Mouse (Mus musculus) forebrain, embryonic 16.5 days (tissue): ENCODE measurements around the gene Tmem209. TPM values are rescaled to one million over a fixed set of nuclear protein-coding genes. Genes with fewer than 3 reads are reported as not detected.

Source experiments
- ATAC-seq: fragments of 200-750 bp; cut with Nextera tagmentation; 2 replicates; pipeline ENCODE4 v1.8.0; 2017; ENCODE audit warnings: mild to moderate bottlenecking, moderate library complexity
- H3K27ac ChIP-seq: fragments of 300-500 bp; sonication (generic); 2 replicates; pipeline ENCODE4 v1.5.1; 2014; ENCODE audit warnings: low read length, control low read depth
- H3K27me3 ChIP-seq: fragments of 300-500 bp; sonication (generic); replicated peaks from 2 replicates; pipeline ENCODE4 v1.6.1; 2014; ENCODE audit warnings: low read length; ENCODE audit not compliant: control insufficient read depth, insufficient read depth
- H3K36me3 ChIP-seq: fragments of 300-500 bp; sonication (generic); 2 replicates; pipeline ENCODE4 v1.6.1; 2014; ENCODE audit not compliant: control insufficient read depth, insufficient read depth
- H3K4me1 ChIP-seq: fragments of 300-500 bp; sonication (generic); replicated peaks from 2 replicates; pipeline ENCODE4 v1.6.1; 2014; ENCODE audit warnings: low read length; ENCODE audit not compliant: control insufficient read depth, insufficient read depth
- H3K4me2 ChIP-seq: fragments of 300-500 bp; sonication (generic); 2 replicates; pipeline ENCODE4 v1.6.1; 2014; ENCODE audit warnings: mild to moderate bottlenecking, low read length, control low read depth
- H3K4me3 ChIP-seq: fragments of 300-500 bp; sonication (generic); replicated peaks from 2 replicates; pipeline ENCODE4 v1.5.1; 2014; ENCODE audit warnings: mild to moderate bottlenecking, low read length, control low read depth
- H3K9ac ChIP-seq: fragments of 300-500 bp; sonication (generic); replicated peaks from 2 replicates; pipeline ENCODE4 v1.6.1; 2014; ENCODE audit warnings: low read depth, low read length, control low read depth
- H3K9me3 ChIP-seq: fragments of 300-500 bp; sonication (generic); 2 replicates; pipeline ENCODE4 v1.6.1; 2016; ENCODE audit warnings: low read length; ENCODE audit not compliant: control insufficient read depth
- WGBS: fragments of 180-500 bp; shearing (Covaris S2); extraction: QIAGEN DNeasy Blood & Tissue Kit; methylation state at CpG from one replicate; pipeline ENCODE4 v1.1.7; 2014; 5-methylcytosine and 5-hydroxymethylcytosine counted together
- polyA plus RNA-seq: library from polyadenylated mRNA; unstranded; fragments of >200 nt; fragmentation: Nextera tagmentation; extraction: Ambion mirVana; gene quantifications from 2 replicates; pipeline ENCODE4 v1.2.1, GENCODE M21; 2015

The Tmem209 gene
- polyA plus RNA-seq, 1 experiment from 2014 or later: 34.8 TPM

DNA sequence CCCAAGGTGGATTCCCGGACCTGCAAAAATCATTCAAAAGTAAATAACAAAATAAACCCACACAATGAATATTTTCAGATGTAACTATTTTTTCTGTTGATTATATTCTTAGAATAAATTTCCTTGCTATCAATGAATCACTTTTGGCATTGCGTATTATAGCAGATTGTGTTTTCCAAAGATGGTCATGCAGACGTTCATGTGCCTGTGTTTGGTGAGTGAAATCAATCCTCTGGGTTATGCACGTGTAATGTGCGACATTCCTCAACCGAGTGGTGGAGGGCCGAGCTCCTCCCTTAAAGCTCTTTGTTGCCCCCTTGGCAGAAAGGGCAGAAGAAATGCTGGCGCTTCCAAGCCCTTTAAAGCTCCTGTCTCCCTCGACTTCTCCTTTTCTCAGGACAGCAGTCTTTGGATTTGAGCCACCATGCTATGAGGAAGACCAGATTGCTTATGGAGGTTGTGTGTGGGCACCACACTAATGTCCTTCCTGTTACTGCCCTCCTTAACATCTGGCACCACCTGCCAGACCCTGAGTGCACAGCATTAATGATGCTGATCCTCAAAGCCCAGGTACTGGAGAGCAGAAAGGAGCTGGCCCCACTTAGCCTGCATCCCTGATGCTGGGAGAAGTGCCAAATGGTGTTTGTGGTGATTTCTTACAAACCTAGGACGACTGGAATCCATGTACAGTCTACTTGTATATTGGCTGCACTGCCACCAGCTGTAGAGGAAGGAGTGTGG, 33.4 kb downstream of the Tmem209 start:
- no peak overlapping the region for H3K4me2 ChIP-seq
- H3K4me3 ChIP-seq: no peak overlapping the region
- no peak overlapping the region for H3K9ac ChIP-seq
- H3K27me3 ChIP-seq: no peaks in the 10 kb centered on the region
- no peak for ATAC-seq
- H3K27ac ChIP-seq: no peak overlapping the region
- H3K9me3 ChIP-seq: no peaks in the 10 kb centered on the region
- WGBS: 62% methylated on average over 10 of the region's 10 CpGs
- H3K4me1 ChIP-seq: peaks cover 2% of the 10 kb centered on the region; the same call in 1 of the 2 replicates
- H3K36me3 ChIP-seq: no peaks in the 10 kb centered on the region; the same call in 1 of the 2 replicates

DNA sequence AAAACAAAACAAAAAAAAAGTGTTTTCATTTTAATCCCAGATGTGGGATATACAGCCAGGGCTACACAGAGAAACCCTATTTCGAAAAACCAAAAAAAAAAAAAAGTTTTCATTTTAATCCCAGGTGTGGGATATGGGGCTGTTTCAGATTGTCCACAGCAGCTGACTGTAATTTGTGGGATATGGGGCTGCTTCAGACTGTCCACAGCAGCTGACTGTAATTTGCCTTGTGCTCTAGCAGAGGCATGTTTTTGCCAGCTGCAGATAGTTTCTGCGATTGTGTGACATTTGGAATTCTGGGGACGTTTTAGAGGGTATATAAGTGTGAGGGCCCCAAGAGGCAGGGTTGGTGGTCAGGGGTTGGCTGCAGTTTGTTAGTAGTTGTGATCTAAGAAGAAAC, 37.9 kb downstream of the Tmem209 start:
- 77% methylated on average over 3 of the region's 3 CpGs for WGBS
- Histone ChIP-seq H3K4me1 (peaks cover 6% of the 10 kb centered on the region; the same call in 1 of the 2 replicates), H3K27me3 (no peaks in the 10 kb centered on the region), H3K9me3 (no peaks in the 10 kb centered on the region), H3K36me3 (no peaks in the 10 kb centered on the region), H3K4me2 (no peak overlapping the region), H3K9ac (no peak overlapping the region), H3K4me3 (no peak overlapping the region), H3K27ac (no peak overlapping the region)
- no peak for ATAC-seq

DNA sequence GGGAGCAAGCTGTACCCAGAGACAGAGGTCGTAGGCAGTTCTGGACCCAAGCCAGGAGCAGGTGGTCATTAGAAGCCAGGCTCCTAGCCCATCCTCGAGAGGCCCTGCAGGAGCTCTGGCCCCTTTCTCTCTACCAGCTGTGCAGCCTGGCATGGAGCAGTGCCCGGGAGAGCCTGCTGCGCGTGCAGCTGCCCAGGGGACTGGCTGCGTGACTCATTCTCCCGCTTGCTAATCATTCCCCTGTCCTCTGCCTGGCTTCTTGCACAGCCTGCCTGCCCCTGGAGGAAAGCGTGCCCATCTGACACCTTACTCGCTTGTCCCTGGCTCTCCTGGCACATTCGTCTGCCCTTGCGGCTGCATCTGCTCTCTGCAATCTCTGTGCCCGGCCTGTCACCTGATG, 40.2 kb downstream of the Tmem209 start:
- Histone ChIP-seq H3K4me1 (peaks cover 6% of the 10 kb centered on the region; the same call in 1 of the 2 replicates), H3K27me3 (no peaks in the 10 kb centered on the region), H3K9me3 (no peaks in the 10 kb centered on the region), H3K9ac (peak overlapping the region; percentile 6; the same call in 1 of the 2 replicates), H3K4me2 (no peak overlapping the region), H3K4me3 (no peak overlapping the region), H3K27ac (peak overlapping the region; percentile 16; the same call in 1 of the 2 replicates), H3K36me3 (no peaks in the 10 kb centered on the region)
- ATAC-seq: peak; percentile 77; the same call in 1 of the 2 replicates
- WGBS: 44% methylated on average over 12 of the region's 12 CpGs

DNA sequence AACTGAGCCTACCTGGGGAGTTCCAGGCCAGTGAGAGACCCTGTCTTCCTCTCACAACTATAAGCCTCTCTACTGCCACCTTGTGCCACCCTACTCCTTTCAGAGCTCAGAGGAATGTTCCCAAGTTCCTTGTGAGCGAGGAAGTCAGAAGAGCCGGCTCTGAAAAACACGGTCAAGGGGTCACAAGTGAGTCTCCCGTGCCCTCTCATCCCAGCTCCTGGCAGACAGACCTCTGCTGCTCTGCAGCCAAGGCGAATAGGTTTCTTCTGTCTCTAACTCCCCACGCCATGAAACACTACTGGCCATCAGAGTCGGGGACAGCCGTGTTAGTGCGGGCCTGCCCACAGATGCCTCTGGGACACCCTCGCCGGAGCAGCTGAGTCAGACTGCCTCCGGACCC, 40.9 kb downstream of the Tmem209 start:
- Histone ChIP-seq H3K27ac (no peak overlapping the region), H3K4me3 (no peak overlapping the region), H3K36me3 (no peaks in the 10 kb centered on the region), H3K4me1 (peaks cover 6% of the 10 kb centered on the region; the same call in 1 of the 2 replicates), H3K4me2 (no peak overlapping the region), H3K9me3 (no peaks in the 10 kb centered on the region), H3K9ac (no peak overlapping the region), H3K27me3 (no peaks in the 10 kb centered on the region)
- WGBS: 59% methylated on average over 12 of the region's 12 CpGs
- ATAC-seq: 0 out of 2 replicates have a peak, but pooled peaks have one; percentile 49

DNA sequence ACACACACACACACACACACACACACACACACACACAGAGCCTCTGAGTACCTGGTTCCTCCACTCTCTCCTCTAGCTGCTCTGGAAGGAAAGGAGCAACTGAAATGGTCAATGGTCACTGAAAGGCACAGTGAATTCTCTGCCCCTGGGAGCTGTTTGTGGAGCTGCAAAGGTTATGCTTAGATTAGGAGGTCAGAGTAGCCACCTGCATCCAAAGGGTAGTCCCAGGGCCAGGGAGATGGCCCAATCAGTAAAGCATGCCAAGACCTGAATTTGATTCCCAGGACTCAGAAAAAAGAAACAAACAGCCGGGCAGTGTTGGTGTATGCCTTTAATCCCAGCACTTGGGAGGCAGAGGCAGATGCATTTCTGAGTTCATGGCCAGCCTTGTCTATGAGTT, 41.5 kb downstream of the Tmem209 start:
- WGBS: 86% methylated on average over 1 of the region's 1 CpGs
- no peak overlapping the region for H3K4me3 ChIP-seq
- no peaks in the 10 kb centered on the region for H3K36me3 ChIP-seq
- H3K4me2 ChIP-seq: no peak overlapping the region
- H3K9me3 ChIP-seq: no peaks in the 10 kb centered on the region
- no peak overlapping the region for H3K27ac ChIP-seq
- no peak overlapping the region for H3K9ac ChIP-seq
- H3K27me3 ChIP-seq: no peaks in the 10 kb centered on the region
- peaks cover 6% of the 10 kb centered on the region; the same call in 1 of the 2 replicates for H3K4me1 ChIP-seq
- ATAC-seq: no peak

DNA sequence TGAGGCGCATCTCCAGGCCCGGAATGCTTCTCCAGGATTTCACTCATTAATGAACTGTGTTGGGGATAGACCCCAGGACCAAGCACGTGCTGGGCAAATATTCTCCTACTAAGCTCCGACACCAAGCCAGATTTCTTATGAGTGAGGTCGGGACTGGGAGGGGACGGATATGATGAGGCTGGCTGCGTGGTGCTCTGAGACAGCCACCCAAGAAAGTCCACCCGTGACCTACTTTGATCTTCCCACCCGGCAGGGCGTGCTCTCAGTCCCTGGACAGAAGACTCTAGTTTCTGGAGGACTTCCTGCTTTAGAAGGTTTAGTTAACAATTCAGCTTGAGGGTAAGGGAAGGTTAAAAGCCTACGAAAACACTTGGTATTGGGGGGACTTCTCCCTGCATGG, 44.0 kb downstream of the Tmem209 start:
- Histone ChIP-seq H3K9ac (no peak overlapping the region), H3K9me3 (no peaks in the 10 kb centered on the region), H3K4me3 (no peak overlapping the region), H3K27ac (no peak overlapping the region), H3K27me3 (no peaks in the 10 kb centered on the region), H3K36me3 (no peaks in the 10 kb centered on the region), H3K4me2 (no peak overlapping the region), H3K4me1 (peaks cover 17% of the 10 kb centered on the region)
- no peak for ATAC-seq
- WGBS: 85% methylated on average over 11 of the region's 11 CpGs

DNA sequence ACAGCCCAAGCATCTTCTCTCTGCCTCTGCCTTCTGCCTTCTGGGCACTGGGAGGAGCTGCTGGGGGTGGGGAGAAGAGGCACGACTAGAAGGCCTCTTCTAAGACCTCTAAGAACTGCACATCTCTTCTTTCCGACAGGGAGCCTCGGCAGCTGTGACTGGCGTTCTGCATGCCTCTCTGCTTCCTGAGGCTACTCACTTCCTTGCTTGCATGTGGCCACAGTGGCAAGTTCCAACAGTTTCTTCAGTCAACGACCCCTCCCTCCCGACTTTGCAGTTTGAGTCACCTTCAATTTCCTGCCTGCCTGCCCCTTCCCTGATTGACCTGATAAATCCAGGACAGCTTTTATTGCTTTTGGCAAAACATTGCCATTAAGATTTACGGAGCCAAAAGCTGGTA, 46.8 kb downstream of the Tmem209 start:
- Histone ChIP-seq H3K9ac (no peak overlapping the region), H3K4me2 (no peak overlapping the region), H3K4me1 (peaks cover 20% of the 10 kb centered on the region), H3K27me3 (no peaks in the 10 kb centered on the region), H3K4me3 (no peak overlapping the region), H3K36me3 (no peaks in the 10 kb centered on the region), H3K27ac (no peak overlapping the region), H3K9me3 (no peaks in the 10 kb centered on the region)
- WGBS: 52% methylated on average over 7 of the region's 7 CpGs
- no peak for ATAC-seq

DNA sequence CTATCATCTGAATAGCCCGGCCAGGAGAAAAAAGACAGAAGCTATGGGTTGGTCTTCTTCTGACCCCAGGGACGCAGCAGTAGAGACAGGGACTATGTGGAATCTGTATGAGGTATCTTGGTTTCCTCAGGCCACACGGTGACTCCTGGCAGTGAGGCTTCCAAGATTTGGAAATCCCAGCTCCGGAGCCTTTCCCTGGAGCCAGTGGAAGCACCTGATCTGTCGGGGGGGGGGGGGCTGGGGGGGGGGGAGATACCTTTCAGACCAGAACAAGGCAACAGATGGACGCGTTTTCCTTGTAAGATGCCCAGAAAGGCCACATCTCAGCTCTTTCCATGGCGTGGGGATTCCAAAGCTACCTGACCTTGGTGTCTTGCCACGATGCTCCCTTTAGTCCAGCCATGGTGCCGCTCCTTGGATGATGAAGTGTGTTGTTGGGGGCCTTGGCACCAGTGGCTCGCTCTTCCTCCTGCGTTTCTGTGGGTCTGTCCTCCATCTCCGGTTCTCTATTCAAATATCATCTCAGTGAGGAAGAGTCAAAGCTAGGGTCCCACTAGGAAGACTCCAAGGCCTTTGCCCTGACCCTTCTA, 47.7 kb downstream of the Tmem209 start:
- Histone ChIP-seq H3K27ac (peak overlapping the region; percentile 97; the same call in 1 of the 2 replicates), H3K36me3 (no peaks in the 10 kb centered on the region), H3K4me2 (no peak overlapping the region), H3K27me3 (no peaks in the 10 kb centered on the region), H3K9me3 (no peaks in the 10 kb centered on the region), H3K4me1 (peaks cover 20% of the 10 kb centered on the region), H3K4me3 (no peak overlapping the region), H3K9ac (no peak overlapping the region)
- ATAC-seq: no peak
- WGBS: 94% methylated on average over 12 of the region's 13 CpGs

DNA sequence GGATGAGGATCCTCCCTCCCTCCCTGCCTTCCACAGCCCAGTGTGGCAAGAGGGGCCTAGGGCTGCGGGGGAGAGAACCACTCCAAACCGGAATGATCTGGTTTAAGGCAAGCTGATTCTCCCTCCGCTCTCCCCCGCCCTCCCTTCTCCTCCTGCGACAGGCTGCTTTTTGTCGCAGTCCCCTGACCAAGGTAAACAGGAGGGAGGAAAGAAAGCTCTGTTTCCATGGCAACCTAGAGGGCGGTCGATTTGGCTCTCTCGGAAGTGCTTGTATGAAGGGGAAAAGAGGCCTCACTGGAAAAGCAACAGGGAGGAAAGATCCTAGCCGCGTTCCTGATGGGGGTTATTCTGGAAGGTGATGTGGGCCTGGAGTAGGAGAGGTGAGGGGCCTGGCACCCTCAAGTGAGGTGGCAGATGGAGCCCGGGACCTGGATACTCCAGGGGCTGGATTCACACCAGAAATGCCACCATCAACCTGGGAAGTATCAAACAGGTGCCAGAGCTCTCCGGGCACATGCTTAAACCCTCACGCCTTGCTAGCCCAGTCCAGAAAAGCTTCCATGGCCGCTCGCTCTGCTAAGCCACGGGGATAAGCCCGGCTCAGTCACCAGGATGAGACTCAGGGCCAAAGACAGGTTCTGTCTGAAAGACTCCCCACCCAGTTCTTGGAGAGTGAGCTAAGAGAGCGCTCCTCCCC, 48.7 kb downstream of the Tmem209 start:
- Histone ChIP-seq H3K27ac (peak overlapping the region; percentile 97), H3K9me3 (no peaks in the 10 kb centered on the region), H3K4me3 (0 out of 2 replicates have a peak overlapping the region, but pooled peaks have one; percentile 6), H3K36me3 (no peaks in the 10 kb centered on the region), H3K4me1 (peaks cover 20% of the 10 kb centered on the region), H3K4me2 (peak overlapping the region; percentile 47), H3K9ac (peak overlapping the region; percentile 61), H3K27me3 (no peaks in the 10 kb centered on the region)
- ATAC-seq: peak; percentile 93
- WGBS: 8% methylated on average over 19 of the region's 19 CpGs
